Mouse (Mus musculus) embryonic fibroblast, embryonic 13.5 days (primary cell): ENCODE measurements around the gene Gfod2.

Source experiments
- CTCF ChIP-seq: IDR thresholded peaks from 2 replicates; pipeline ENCODE4 v1.5.1; 2011; ENCODE audit warnings: mild to moderate bottlenecking, control low read depth, low read length, moderate library complexity, borderline replicate concordance; ENCODE audit not compliant: insufficient read depth
- POLR2A ChIP-seq: IDR thresholded peaks from 2 replicates; pipeline ENCODE4 v1.6.1; 2011; ENCODE audit warnings: low read depth, mild to moderate bottlenecking, control low read depth, low read length, moderate library complexity

- TF ChIP-seq CTCF (no peak), POLR2A (no peak)
Measured at GRCm38 (mm10) chr8:105725726-105726125, 32.7 kb downstream of the Gfod2 start.
